Mouse (Mus musculus): ENCODE data around the gene Srsx.
"Not testable (repeated sequence)": the region's sequence is repeated elsewhere in the genome, so short reads cannot be mapped to it uniquely, and the experiment has no call there.

Gene Srsx

DNA sequence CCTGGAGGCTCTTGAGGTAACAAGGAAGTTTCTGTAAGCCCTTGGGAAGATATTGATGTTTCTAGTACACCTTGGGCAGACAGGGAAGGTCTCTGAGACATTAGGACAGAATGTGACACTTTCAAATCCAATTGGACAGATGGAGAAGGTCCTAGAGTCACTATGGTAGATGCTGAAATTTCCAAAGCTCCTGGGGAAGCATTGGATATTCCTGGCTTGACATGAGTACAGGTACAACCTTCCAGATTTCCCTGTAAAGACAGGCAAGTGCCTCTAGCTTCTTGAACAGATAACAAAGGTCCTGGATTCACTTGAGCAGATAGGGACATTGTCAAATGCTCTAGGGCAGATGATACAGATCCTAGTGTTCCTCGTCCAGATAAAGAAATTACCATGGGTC is at the start of gene Srsx:
TSS of gene Srsx (minus strand) at position 101 of the 400 bp plus-strand sequence.
- not testable (repeated sequence) for DNase-seq (ENCODE audit: low read depth)

DNA sequence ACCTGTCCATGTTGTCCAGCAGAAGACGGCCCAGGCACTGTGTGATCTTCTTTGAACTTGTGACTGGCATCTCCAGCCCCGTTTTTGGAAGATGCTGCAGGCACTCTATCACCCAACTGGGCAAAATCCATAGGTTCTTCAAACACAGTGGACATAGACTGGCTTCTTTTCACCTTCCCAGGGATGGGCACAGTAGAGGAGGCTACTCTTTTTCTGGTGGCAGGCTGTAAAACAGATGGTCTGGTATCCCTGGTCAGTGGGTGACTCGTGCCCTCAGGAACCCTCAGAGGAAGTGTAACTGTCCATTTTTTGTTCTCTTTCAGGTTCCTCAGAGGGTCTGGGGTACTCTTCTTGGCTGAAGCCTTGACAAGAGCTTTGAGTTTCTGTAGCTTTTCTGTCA is 24.5 kb upstream of the Srsx start, which contains the start of gene Gm17577:
TSS of gene Gm17577 (minus strand) at position 101 of the 400 bp plus-strand sequence.
- DNase-seq (ENCODE audit: low read depth) = not testable (repeated sequence)

Data from induced T-regulatory cell, adult 2 months (primary cell).